Mouse (Mus musculus) CH12.LX (cell line): ENCODE measurements around the gene Gm572. TPM values are rescaled to one million over a fixed set of nuclear protein-coding genes. Genes with fewer than 3 reads are reported as not detected.

Experiments used
- DNase-seq: peaks from one replicate; pipeline ENCODE4 v3.0.0-alpha.2; 2013; ENCODE audit errors: extremely low read depth
- H3K27ac ChIP-seq: 2 replicates; pipeline ENCODE4 v1.5.1; 2012; ENCODE audit warnings: low read depth, mild to moderate bottlenecking, control low read depth, moderate library complexity; ENCODE audit not compliant: insufficient read depth
- H3K27me3 ChIP-seq: replicated peaks from 2 replicates; pipeline ENCODE3; 2012; ENCODE audit warnings: inconsistent platforms
- H3K36me3 ChIP-seq, 2 experiments: replicated peaks in 1 of 2; 2 replicates each; pipeline versions ENCODE3 to v1.6.1; 2012; ENCODE audit warnings: inconsistent platforms in 1 of 2, low read length in 1 of 2, mild to moderate bottlenecking in 1 of 2, mixed read lengths in 1 of 2, moderate library complexity in 1 of 2; ENCODE audit not compliant: control insufficient read depth in 1 of 2, insufficient read depth in 1 of 2
- H3K4me1 ChIP-seq, 2 experiments: 2 replicates each; pipeline ENCODE4 v1.6.1; 2012; ENCODE audit warnings: inconsistent platforms in 1 of 2, moderate library complexity in 1 of 2; ENCODE audit not compliant: insufficient read depth in 2 of 2, control insufficient read depth in 1 of 2
- H3K4me2 ChIP-seq: 2 replicates; pipeline ENCODE4 v1.6.1; 2012; ENCODE audit warnings: low read depth, mild to moderate bottlenecking, control low read depth; ENCODE audit not compliant: poor library complexity, insufficient read depth, severe bottlenecking
- H3K4me3 ChIP-seq, 3 experiments: fragments of 150-350 bp in 1 of 3; sonication (generic) in 1 of 3; replicated peaks in 1 of 3; 2 replicates each; pipeline versions ENCODE3 to v1.5.1; 2011 to 2012; ENCODE audit warnings: low read depth in 2 of 3, low read length in 2 of 3, mild to moderate bottlenecking in 2 of 3, moderate library complexity in 2 of 3, control low read depth in 1 of 3, improper control_type of control experiment in 1 of 3, inconsistent platforms in 1 of 3, mixed read lengths in 1 of 3; ENCODE audit not compliant: poor library complexity in 1 of 3
- H3K79me2 ChIP-seq: replicated peaks from 2 replicates; pipeline ENCODE4 v1.6.1; 2012; ENCODE audit warnings: mild to moderate bottlenecking, moderate library complexity; ENCODE audit not compliant: control insufficient read depth, poor library complexity, insufficient read depth, severe bottlenecking; ENCODE audit errors: extremely low read depth
- H3K9ac ChIP-seq: 2 replicates; pipeline ENCODE4 v1.6.1; 2012; ENCODE audit warnings: low read depth, mild to moderate bottlenecking, control low read depth, moderate library complexity; ENCODE audit not compliant: insufficient read depth
- H3K9me3 ChIP-seq: replicated peaks from 2 replicates; pipeline ENCODE3; 2012; ENCODE audit warnings: low read length, inconsistent platforms, mixed read lengths
- BHLHE40 ChIP-seq: IDR thresholded peaks from 2 replicates; pipeline ENCODE4 v1.6.1; 2011; ENCODE audit warnings: mild to moderate bottlenecking, low read depth, low read length, improper control_type of control experiment
- CHD2 ChIP-seq: IDR thresholded peaks from 2 replicates; pipeline ENCODE4 v1.6.1; 2011; ENCODE audit warnings: low read length, improper control_type of control experiment
- CTCF ChIP-seq, 2 experiments: IDR thresholded peaks in 1 of 2; conservative IDR thresholded peaks in 1 of 2; 2 replicates each; pipeline ENCODE4 v1.5.1; 2011 to 2012; ENCODE audit warnings: low read depth in 2 of 2, low read length in 2 of 2, improper control_type of control experiment in 1 of 2, inconsistent platforms in 1 of 2, mild to moderate bottlenecking in 1 of 2, moderate library complexity in 1 of 2
- ETS1 ChIP-seq: conservative IDR thresholded peaks from 2 replicates; pipeline ENCODE4 v1.6.1; 2012; ENCODE audit warnings: low read depth, mild to moderate bottlenecking, inconsistent platforms, low read length, improper control_type of control experiment, moderate library complexity
- GABPA ChIP-seq: IDR thresholded peaks from 2 replicates; pipeline ENCODE4 v1.6.1; 2012; ENCODE audit warnings: low read depth, low read length, improper control_type of control experiment, inconsistent platforms; ENCODE audit not compliant: insufficient replicate concordance
- IRF4 ChIP-seq: IDR thresholded peaks from 2 replicates; pipeline ENCODE4 v1.6.1; 2014; ENCODE audit warnings: low read depth, mild to moderate bottlenecking, inconsistent platforms, low read length, improper control_type of control experiment
- MAZ ChIP-seq: IDR thresholded peaks from 2 replicates; pipeline ENCODE4 v1.6.1; 2012; ENCODE audit warnings: low read depth, mild to moderate bottlenecking, inconsistent platforms, low read length, improper control_type of control experiment, moderate library complexity
- RAD21 ChIP-seq: IDR thresholded peaks from 2 replicates; pipeline ENCODE4 v1.6.1; 2011; ENCODE audit warnings: low read depth, mild to moderate bottlenecking, low read length, improper control_type of control experiment, moderate library complexity
- SMC3 ChIP-seq: IDR thresholded peaks from 2 replicates; pipeline ENCODE4 v1.6.1; 2011; ENCODE audit warnings: low read depth, low read length, improper control_type of control experiment
- USF2 ChIP-seq: conservative IDR thresholded peaks from 2 replicates; pipeline ENCODE4 v1.6.1; 2011; ENCODE audit warnings: low read depth, low read length, improper control_type of control experiment
- dilution Hi-C: fragments of 300-500 bp; cut with MboI; formaldehyde crosslinking; loops from 2 replicates; pipeline ENCODE4 v1.14.3; 2020; ENCODE audit warnings: low sequenced_read_pairs; ENCODE audit not compliant: extremely low pct_unique_long_range_greater_than_20kb, extremely low pct_ligation_motif_present
- in situ Hi-C: fragments of 300-500 bp; cut with MboI; formaldehyde crosslinking; loops from 3 replicates; pipeline ENCODE4 v1.14.3; 2019; ENCODE audit warnings: low sequenced_read_pairs, low pct_ligation_motif_present, low pct_unique_long_range_greater_than_20kb, mixed read lengths
- polyA plus RNA-seq: library from polyadenylated mRNA; unstranded; fragments of >175 nt; gene quantifications from 2 replicates; pipeline ENCODE4 v1.2.1, GENCODE M21; 2012; ENCODE audit warnings: low read depth; ENCODE audit not compliant: insufficient read length
- total RNA-seq, 2 experiments: library from RNA; depleted of rRNA; stranded (reverse); fragments of 300-350 nt in 1 of 2; fragments of >200 nt in 1 of 2; gene quantifications; 2 replicates each; pipeline ENCODE4 v1.2.3; 2012 to 2014

Gene Gm572
- total and polyA plus RNA-seq, 3 experiments = not detected

DNA sequence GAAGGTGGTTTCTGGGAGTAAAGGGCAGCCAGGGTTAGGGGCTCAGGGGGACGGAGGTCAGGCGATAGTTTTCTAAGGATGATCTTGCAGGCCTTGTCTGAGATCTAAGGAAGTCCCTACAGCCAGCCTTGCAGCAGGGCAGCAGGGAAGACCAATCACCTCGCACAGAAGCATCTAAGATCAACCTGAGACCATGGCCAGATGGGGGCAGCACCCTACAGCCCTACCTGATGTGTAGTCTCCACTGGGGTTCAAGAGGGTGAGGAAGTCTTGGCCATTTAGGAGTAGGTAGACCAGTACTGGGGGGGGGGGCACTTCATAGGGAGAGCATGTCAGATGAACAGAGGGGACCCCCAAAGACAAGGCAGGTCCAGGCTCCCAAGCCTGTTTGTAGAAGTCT, 72.3 kb downstream of the Gm572 start:
- dilution Hi-C loops (no loop called here), in situ Hi-C loops (no loop called here)
- Histone ChIP-seq H3K27ac (no peak overlapping the region), H3K9me3 (no peaks in the 10 kb centered on the region), H3K9ac (no peak overlapping the region), H3K4me3 (no peak overlapping the region), H3K27me3 (peaks cover 52% of the 10 kb centered on the region), H3K4me2 (no peak overlapping the region), H3K79me2 (no peaks in the 10 kb centered on the region), H3K36me3 (no peaks in the 10 kb centered on the region), H3K4me1 (peaks cover 7 to 9% of the 10 kb centered on the region in 2 experiments; a peak in 3 of 4 replicates)
- TF ChIP-seq ETS1 (no peak), CHD2 (no peak), RAD21 (peak; percentile 55), IRF4 (no peak), MAZ (no peak), GABPA (no peak), BHLHE40 (no peak), USF2 (no peak), SMC3 (peak; percentile 48), CTCF (conservative IDR thresholded peaks at IDR 0.05 in 1 of 2, IDR thresholded peaks at IDR 0.05 in 1 of 2; ENCODE audit: low read depth in 2 of 2, low read length in 2 of 2) (peak in 1 of 2 experiments; percentile 61; a peak in 2 of 4 replicates)
- peak; percentile 17 for DNase-seq

Other genes starting within 250 kb of the Gm572 start
- gene Ubiad1, start 198.5 kb upstream of the Gm572 start, total RNA-seq (2012; rRNA removed) = 20.9 and 24.6 TPM in 2 replicates
- 20.0 and 21.9 TPM in 2 replicates for gene Ubiad1, start 198.5 kb upstream of the Gm572 start, total RNA-seq (2014; rRNA removed)
- 16.9 and 20.5 TPM in 2 replicates for gene Ubiad1, start 198.5 kb upstream of the Gm572 start, polyA plus RNA-seq
- gene Mtor, start 194.7 kb upstream of the Gm572 start, total RNA-seq (2012; rRNA removed) = 24.3 and 25.5 TPM in 2 replicates
- 10.5 TPM in 2 replicates for gene Mtor, start 194.7 kb upstream of the Gm572 start, total RNA-seq (2014; rRNA removed)
- gene Mtor, start 194.7 kb upstream of the Gm572 start, polyA plus RNA-seq = 23.8 and 28.6 TPM in 2 replicates
- not detected in 2 replicates for gene Angptl7, start 142.9 kb upstream of the Gm572 start, total RNA-seq (2012; rRNA removed)
- gene Angptl7, start 142.9 kb upstream of the Gm572 start, total RNA-seq (2014; rRNA removed) = not detected in 2 replicates
- 0.14 TPM in 1 of 2 replicates, not detected in the other for gene Angptl7, start 142.9 kb upstream of the Gm572 start, polyA plus RNA-seq
- 61.8 and 75.4 TPM in 2 replicates for gene Exosc10, start 84.9 kb upstream of the Gm572 start, total RNA-seq (2012; rRNA removed)
- 36.7 and 40.1 TPM in 2 replicates for gene Exosc10, start 84.9 kb upstream of the Gm572 start, total RNA-seq (2014; rRNA removed)
- 90.7 and 108 TPM in 2 replicates for gene Exosc10, start 84.9 kb upstream of the Gm572 start, polyA plus RNA-seq
- 151 and 213 TPM in 2 replicates for gene Srm, start 51.8 kb upstream of the Gm572 start, total RNA-seq (2012; rRNA removed)
- gene Srm, start 51.8 kb upstream of the Gm572 start, total RNA-seq (2014; rRNA removed) = 127 and 136 TPM in 2 replicates
- gene Srm, start 51.8 kb upstream of the Gm572 start, polyA plus RNA-seq = 521 and 640 TPM in 2 replicates
- gene Masp2, start 40.8 kb upstream of the Gm572 start, total RNA-seq (2012; rRNA removed) = 0.85 and 1.3 TPM in 2 replicates
- 0.11 TPM in 1 of 2 replicates, not detected in the other for gene Masp2, start 40.8 kb upstream of the Gm572 start, total RNA-seq (2014; rRNA removed)
- 0.21 TPM in 1 of 2 replicates, not detected in the other for gene Masp2, start 40.8 kb upstream of the Gm572 start, polyA plus RNA-seq
- 176 and 238 TPM in 2 replicates for gene Tardbp, start 16.3 kb upstream of the Gm572 start, total RNA-seq (2012; rRNA removed)
- 341 and 403 TPM in 2 replicates for gene Tardbp, start 16.3 kb upstream of the Gm572 start, total RNA-seq (2014; rRNA removed)
- gene Tardbp, start 16.3 kb upstream of the Gm572 start, polyA plus RNA-seq = 617 and 618 TPM in 2 replicates
- 0.13 and 0.17 TPM in 2 replicates for gene Casz1, start 161.1 kb downstream of the Gm572 start, total RNA-seq (2012; rRNA removed)
- 0.12 and 0.23 TPM in 2 replicates for gene Casz1, start 161.1 kb downstream of the Gm572 start, total RNA-seq (2014; rRNA removed)
- gene Casz1, start 161.1 kb downstream of the Gm572 start, polyA plus RNA-seq = 0.36 and 0.37 TPM in 2 replicates